Mouse (Mus musculus) spleen, postnatal 4 days (tissue): ENCODE results near the gene Atxn7l1.

ENCODE experiments used
- DNase-seq, 2 experiments: peaks; one replicate each; pipeline ENCODE4 v3.0.0; 2022; ENCODE audit warnings: low spot score in 2 of 2

Atxn7l1 gene

DNA sequence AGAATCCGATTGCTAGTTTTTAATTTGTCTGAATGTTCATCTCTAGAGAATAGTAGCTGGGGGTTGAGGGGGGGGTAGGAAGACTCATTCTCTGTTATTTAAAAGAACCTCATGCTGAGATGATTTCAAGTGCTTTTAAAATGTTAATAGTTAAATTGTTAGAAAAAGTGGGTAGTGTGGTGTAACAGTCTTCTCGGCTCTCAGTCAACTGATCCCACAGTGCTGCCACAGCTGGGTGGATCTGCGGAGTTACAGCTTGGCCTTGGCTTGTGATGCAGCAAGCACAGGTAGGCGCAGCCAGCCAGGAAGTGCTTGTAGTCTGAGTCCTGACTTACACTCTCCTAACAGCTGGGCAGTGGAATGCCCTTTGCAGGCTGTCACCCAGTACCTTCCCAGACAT is 125.7 kb downstream of the Atxn7l1 start:
- no peak for DNase-seq

DNA sequence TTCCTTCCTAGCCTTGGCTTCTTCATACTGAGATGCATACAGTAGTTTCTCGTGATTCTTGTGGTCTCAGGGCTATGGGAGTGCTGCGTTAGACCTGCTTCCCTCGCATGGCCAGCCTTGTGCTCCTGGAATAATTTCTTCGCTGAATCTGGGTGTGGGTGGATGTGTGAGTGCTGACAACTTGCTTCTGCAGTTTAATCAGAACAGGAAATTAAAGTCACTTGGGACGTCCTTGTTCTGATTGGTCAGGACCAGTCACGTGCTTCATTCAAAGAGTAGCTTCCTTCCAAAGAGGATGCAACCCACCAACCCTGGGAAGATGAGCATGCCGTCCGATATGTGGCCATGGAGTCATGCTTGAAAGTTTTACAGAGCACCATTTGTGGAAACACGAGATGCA is 126.2 kb downstream of the Atxn7l1 start:
- DNase-seq: no peak

DNA sequence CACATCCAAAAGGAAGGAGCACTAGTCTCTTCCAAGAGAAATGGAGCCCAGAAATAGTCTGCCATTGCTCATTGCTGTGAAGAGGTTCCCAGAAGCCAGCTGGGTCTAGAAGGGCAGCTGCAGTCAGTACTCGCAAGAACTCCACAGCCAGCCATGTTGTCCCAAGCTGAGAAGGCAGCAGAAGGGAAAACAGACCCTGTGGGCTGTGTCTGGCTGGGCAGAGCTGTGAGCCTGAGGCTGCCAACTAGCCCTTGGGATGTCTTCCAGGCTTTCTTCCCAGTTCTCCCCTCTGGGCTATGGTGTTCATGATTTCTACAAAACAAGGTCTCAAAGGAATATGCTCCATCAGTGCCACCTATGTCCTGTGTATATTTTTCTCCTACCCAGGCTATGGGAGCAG is 128.5 kb downstream of the Atxn7l1 start:
- DNase-seq: no peak

DNA sequence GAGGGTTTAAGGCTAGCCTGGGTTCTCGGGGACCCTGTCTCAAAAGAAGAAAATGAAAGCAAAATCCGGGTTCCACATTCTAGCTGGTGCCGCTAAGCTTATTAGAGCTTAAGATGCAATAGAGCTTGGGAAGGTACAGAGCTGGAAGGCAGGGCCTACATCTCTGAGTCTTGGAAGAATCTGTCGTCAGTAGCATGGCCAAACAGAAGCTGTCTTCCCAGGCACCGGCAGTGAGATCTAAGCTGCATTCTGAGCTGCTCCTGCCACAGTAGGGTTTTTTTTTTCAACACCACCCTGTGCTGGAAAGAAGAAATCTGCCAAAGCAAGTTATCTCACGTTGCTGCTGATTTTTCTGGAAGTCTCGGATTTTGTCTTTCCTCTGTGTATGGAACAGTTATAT is 129.9 kb downstream of the Atxn7l1 start:
- no peak for DNase-seq

DNA sequence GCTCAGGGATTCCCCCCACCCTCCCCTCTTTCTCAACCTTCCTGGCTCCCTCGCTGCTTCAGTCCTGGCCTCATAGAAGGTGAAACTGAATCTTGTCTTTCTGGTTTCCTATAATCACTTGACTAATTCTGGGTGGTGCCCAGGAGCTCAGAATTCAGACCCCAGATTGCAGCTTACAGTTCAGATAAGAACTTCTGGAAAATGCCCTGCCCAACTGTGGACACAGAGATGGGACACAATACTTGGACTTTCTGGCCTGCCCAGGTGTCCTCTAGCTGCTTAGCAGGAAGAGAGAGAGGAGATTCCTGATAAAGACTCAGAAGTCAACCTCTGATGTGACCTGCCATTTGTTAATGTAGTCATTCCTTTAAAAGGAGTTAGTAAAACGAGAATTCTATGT is 131.7 kb downstream of the Atxn7l1 start:
- no peak for DNase-seq

DNA sequence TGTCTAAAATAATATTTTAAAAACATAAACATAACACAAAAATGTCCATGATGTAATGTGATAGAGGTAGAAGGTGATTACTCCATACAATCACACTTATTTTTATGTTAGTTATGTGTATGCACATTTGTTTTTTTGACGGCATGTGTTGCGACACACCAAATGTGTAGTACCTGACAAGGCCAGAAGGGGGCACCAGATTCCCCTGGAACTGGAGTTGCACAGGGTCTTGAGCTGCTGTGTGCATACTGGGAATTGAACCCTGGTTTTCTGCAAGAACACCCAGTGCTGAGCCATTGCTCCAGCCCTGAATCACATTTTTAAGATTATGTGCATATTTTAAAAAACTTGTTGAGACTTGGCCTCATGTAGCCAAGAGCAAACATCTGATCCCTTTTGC is 133.3 kb downstream of the Atxn7l1 start:
- peak; percentile 79 to 93 for DNase-seq

DNA sequence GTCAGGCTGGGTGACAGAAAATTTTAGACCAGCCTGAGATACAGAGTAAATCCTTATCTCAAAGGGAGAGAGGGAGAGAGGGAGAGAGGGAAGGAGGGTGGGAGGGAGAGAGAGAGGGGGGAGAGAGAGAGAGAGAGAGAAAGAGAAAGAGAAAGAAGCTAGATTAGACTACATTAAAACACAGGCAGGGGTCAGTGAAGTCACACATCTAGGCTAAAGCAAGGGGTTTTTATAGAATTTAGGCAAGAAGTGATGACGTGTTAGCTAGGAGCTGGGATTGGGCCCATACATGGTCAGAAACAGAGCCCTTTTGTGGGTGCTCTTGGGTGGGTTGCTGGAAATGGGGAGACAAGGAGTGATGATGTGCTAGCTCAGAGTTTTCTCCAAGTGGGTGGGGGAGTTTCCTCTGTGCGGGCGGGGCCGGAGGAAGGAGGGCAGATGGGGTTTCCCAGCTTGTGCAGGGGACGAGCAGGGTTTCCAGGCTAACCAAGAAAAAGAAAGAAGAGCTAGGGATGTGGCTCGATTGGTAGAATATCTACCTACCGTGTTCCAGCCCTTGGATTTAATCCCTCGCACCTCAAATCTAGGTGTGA is 136.9 kb downstream of the Atxn7l1 start:
- DNase-seq: no peak

DNA sequence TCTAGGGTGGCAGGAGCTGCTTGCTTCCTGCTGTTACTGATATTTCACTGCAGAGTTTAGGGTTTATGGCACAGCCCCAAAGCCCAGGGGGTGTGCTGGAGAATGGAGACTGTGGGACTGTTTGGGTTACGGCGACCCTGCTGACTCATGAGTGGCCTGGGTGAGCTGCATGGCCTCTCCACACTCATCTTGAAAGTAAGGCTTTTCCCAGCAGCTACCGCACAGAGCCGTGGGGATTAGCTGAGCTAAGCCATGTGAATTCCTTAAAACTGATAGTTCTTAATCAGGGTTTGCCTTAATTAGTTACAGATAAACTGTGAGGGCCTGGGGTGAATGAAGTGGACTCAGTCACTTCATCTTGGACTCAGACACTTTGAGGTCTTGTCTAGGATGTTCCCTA is 137.9 kb downstream of the Atxn7l1 start:
- DNase-seq: no peak

DNA sequence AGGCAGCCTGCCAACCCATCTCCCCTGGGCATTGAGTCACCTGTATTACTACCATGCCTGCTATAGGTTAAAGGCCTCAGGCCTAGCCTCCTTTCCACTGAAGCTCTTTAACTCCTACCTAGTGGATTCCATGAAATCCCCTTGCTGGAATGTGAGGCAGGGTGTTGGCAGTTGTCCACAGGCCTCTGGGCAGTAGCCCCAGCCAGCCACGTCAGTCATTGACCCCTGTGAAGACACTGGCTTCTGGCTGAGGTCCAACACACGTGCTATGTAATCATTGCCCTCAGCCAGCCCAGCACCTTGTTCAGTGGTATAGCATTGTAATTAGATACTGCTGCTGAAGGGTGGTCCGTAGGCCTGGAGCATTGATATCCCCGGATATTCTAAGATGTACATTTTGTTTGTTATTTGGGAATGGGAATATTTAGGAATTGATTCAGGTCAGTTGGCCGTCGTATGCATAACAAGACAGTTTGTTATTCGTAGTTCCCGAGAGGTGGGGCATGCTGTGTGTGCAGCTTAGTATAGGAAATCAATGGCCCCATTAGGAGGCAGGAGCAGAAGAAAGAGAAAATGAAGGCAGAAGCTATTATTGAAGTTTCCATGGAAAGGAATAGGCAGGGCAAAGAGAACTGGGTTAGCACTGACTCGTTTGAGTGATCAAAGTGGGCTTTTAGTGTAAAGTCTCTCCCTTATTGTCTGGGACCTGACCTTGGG is 138.6 kb downstream of the Atxn7l1 start:
- no peak for DNase-seq

DNA sequence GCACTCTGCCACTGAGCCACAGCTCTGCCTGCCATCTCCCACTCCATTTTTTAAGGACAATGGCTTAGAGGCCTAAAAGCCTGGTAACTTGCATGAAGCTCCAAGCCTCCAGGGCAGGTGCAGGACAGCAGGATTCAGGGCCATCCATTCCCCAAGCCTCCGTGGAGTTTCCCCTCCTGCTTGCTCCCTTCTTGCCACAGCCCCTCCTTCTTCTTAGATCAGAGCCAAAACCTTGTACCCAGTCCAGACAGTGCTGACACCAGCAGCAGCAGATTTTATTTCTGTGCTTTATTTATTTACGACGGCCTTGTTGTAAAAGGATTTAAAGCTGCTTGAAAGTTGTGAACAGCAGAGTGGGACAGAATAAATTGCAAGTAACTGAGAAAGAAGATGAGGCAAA is 140.2 kb downstream of the Atxn7l1 start:
- DNase-seq: no peak

DNA sequence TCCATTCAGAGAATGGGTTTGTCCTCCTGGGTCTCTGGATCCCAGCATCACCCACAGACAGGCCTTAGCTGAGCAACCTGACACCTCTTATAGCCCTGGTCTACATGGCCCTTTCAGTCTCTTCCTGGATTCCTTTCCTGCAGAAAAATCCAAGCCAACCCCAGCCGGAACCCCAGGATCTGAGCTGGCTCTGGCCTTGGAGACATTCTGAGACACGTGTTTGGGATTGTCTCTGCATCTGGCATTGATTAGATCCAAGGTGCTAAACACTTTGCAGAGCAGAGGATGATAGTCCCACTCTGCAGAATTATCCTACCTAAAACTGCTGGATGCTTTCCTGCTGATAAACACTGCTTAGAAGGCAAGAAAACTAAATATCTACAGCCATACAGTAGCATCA is 141.3 kb downstream of the Atxn7l1 start:
- DNase-seq: no peak

DNA sequence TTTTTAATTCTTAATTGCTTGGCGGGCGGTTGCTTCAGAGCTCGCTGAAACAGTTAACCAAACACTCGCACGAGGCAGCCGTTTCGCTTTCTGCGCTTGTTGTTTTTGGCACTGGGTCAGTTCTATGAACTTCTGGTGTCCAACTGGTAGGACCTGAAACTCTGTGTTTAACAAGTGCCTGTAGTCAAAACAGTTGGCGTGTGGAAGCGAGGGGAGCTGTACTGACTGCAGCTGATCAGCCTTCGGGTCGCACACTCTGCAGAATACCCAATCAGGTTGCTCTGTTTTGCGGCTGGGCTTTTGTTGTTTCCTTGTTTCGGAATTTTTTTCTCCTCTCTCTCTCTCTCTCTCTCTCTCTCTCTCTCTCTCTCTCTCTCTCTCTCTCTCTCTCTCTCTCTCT is 154.6 kb downstream of the Atxn7l1 start:
- DNase-seq: peak; percentile 45 to 76

DNA sequence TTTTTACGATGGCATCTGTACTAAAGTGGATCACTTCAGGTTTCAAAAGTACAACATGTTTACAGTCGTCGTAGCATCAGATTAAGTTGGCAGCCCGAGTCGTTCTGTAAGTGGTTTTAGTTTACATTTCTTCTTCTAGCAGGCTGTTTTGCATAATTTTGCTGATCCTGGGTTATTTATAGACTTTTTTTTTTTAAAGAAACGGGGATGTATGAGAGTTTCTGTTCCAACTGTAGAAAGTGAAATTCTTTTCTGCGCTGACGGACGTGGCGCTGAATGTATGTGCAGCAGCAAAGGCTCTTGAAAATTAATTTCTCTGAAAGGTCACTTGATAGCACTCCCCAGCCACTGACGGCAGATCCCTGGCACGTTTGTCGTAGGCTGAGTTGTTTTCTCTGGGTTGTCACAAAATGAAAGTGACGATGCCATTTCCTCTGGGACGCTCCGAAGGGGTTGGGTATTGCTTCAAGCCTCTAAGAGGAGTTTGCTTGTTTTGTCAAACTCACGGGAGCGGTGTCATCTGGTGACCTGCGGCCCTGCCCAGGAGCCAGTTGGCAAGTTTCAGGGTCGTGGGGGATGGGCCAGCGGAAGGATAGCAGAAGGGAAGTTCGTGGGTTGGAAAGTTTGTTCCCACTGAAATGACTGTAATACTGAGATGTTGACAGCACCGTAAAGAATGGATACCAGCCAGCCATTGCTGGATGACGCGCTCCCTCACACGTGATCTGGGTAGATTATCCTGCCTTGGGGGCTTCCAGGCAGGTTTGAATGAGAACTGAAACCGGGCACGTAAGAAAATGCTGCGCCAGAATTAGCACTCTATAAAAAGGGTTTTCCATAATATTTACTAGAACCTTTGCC is 155.3 kb downstream of the Atxn7l1 start:
- DNase-seq: peak; percentile 57 to 77

DNA sequence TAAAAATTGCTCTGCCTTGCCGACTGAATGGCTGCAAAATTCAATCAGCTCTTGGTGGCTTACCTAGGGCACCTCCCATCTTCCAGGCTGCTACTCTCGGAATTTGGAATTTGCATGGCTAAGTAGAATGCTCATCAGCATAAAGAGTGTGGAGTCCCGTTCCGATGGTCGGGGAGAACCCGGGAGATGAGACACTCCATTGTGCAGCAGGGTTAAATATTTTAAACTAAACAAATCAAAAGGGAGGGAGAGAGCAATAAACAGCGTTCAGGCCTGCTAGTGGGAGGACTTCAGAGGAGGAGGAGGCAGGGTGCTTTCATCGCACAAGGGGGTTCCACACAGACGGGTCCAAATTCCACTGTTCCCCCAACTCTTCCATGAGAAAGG is 155.9 kb downstream of the Atxn7l1 start:
- DNase-seq: no peak

DNA sequence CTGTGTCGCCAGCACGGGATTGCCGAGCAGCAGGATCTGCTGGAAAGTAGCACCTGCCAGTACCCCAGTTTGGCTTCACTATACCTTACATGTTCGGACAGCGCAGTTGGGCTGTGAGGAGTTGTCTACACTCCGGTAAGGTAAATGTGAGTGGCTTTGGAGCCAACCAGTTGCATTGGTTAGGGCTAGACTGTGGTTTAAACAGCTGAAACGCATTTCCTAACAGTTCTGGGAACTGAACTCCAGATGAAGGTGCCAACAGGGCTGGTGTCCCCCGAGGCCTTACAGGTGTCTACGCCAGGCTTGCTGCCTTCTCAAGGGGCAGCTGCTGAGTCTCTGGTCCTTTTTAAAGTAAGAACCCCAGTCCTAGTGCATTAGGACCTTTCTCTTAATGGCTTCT is 157.6 kb downstream of the Atxn7l1 start:
- no peak for DNase-seq

DNA sequence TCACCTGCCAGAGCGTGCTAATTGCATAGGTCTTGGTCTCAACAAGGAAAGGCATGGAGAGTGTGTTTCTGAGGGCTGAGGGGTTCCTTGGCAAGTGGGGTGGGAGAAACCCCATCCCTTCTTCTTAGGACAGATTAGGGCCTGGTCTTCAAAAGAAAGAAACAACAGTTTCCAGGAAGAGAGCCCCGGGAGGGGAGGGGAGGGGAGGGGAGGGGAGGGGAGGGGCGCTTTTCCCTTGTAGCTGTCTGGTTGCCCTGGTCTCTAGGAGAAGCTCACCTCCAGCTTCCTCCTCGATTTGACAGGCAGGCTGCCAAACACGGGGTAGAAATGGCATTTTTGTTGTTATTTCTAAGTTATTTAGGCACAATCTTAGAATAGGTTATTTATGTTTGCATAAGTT is 159.0 kb downstream of the Atxn7l1 start:
- DNase-seq: no peak

DNA sequence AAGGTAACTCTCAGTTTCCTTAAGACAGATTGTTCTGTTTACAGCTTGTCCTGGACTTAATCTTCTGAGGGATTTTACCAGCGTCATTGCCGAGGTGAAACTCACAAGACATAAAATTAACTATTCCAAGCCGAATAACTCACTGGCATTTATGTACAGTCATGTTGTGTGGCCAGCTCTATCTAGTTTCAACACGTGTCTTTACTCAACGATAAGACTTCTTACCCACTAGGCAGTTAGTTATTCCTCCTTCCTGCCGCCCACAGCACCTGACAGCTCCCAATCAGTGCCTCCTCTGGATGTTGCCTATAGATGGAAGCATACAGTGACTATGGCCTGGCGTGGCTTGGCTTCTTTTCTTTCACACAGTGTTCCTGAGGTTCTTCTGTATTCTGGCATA is 161.2 kb downstream of the Atxn7l1 start:
- DNase-seq: no peak

DNA sequence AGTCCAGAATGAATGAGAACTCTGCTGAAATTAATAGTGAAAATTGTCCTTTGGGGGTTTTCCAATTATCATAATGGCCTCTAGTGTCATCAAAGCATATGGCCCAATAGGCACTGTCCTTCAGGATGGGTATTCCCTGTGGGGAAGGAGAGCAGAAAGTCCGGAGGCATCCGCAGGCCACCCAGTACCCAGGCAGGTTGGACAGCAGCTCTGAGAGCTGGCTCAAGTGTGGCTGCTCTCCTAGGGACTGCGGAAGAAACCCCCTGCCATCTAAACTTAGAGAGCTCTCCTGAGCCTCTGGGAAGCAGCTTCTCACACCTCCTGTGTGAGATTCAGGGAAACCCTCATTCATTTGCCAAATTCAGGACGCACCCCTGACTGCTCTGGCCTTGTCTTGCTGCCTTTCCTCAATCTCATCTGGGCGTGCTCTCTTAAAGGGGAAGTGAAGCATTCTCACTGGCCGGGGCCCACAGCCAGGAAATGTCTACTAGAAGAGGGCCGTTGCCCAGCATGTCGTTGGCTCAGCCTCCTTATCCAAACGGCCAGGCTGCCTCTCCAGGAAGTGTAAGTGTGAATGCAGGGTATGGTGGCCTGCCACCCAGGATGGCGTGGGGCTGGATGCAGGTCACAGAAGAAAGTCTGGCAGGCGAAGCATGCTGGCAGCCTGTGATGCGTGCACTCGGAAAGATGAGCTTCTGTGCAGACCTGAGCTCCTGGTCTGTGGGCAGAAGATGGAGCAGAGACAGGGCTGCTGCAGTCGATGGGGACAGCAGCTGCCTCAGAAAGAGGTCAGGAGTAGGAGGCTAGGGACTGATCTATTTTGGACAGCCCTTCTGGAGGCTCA is 166.6 kb downstream of the Atxn7l1 start:
- peak; percentile 76 to 87 for DNase-seq

DNA sequence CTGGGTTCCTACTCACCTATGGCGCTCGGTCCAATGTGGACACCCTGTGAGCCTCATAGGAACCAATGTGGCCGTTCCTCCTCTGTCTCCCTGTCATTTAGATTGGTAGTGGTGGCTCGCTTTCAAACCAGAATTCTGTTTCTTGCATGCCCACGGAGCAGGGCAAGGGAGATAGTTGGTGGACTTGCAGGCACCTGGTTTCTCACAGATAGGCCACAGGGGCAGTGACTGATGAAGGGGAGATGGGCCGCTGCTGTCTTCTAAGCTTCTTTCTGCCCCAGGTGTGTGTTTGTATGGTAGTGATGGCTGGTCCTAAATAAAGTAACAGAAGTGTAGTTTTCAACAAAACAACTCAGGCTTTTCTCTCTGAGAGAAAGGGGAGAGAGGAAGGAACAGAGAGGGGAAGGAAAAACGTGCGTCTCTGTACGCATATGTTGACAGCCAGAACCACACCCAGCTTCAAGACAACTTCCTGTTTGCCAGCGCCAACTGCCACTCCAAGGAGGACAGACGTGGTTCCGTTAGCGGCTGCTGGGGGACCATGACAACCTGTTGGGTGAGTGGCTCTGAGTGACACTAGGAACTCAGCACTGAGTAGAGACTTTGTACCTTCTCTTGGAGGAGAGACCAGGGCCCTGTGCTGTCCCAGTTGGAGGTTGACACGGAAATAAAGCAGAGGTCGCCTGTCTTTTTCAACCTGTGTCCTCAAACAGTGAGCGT is 167.6 kb downstream of the Atxn7l1 start:
- peak; percentile 73 to 87 for DNase-seq

DNA sequence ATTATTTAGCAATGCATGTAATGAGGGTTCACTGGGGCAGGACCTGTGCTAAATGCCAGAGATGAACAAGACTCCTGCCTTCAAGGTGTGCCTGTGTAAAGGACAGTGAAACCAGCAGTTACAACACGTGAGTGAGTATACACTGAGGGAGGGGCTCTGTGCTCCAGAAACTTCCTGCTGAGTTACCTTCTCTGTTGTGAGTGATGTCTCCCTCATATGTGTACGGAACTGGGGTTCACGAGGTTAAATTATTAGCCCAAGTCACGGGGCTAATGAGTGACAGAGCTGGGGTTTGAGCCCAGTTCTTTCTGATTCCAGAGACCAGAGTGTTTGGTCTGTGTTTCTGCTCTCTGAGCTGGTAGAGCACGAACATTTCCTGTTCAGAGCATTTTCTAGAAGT is 168.3 kb downstream of the Atxn7l1 start:
- DNase-seq: no peak

DNA sequence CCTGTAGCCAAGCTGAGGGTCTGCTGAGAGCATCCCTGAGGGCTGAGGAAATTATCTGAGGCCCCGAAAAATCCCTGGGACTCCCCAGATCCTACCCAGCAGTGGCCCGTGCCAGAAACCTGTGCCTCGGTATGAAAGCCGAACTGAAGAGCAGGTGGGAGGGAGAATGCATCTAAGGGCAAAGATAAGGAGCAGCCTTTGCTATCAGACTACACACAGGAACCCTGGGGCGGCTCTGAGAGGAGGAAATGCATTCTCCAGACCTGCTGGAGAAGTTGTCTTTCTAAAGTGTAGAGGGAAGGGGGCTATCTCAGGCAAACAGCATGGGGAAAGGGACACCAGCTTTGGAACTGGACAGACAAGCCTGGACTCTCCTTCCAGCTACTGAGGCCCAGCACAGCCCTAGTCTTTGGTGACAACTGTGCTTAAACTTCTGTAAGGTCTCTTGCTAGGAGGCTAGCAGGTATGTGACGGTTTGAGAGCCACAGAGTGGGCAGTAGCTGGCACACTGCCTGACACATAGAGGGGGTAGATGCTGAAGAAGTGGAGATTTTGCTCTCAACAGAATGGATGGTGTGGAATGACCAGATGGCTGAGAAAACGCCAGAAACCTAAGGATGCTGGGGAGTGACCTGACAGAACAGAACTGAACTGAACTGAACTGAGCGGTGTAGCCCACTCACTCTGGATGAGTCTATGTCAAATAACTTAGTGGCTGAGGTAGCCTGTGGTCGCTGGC is 170.5 kb downstream of the Atxn7l1 start:
- DNase-seq: peak; percentile 66 to 77
